Mouse (Mus musculus) midbrain, embryonic 14.5 days (tissue): ENCODE measurements around the gene Rab3a. TPM values are rescaled to one million over a fixed set of nuclear protein-coding genes. Genes with fewer than 3 reads are reported as not detected.

Source experiments
- ATAC-seq: fragments of 200-750 bp; cut with Nextera tagmentation; 2 replicates; pipeline ENCODE4 v1.8.0; 2017; ENCODE audit warnings: moderate number of reproducible peaks, moderate library complexity; ENCODE audit not compliant: low FRiP score, low TSS enrichment
- DNase-seq: peaks from one replicate; pipeline ENCODE4 v3.0.0-alpha.2; 2015
- H3K27ac ChIP-seq: fragments of 300-500 bp; sonication (generic); replicated peaks from 2 replicates; pipeline ENCODE4 v1.5.1; 2014; ENCODE audit warnings: mild to moderate bottlenecking, low read depth, low read length, moderate library complexity
- H3K27me3 ChIP-seq: fragments of 300-500 bp; sonication (generic); 2 replicates; pipeline ENCODE4 v1.6.1; 2014; ENCODE audit warnings: low read length, control low read depth, mixed read lengths; ENCODE audit not compliant: control insufficient read depth, insufficient read depth
- H3K36me3 ChIP-seq: fragments of 300-500 bp; sonication (generic); 2 replicates; pipeline ENCODE4 v1.6.1; 2014; ENCODE audit warnings: low read length, control low read depth; ENCODE audit not compliant: control insufficient read depth, insufficient read depth
- H3K4me1 ChIP-seq: fragments of 300-500 bp; sonication (generic); 2 replicates; pipeline ENCODE4 v1.6.1; 2014; ENCODE audit warnings: mild to moderate bottlenecking, antibody characterized with exemption, low read length, control low read depth; ENCODE audit not compliant: control insufficient read depth, insufficient read depth
- H3K4me2 ChIP-seq: fragments of 300-500 bp; sonication (generic); 2 replicates; pipeline ENCODE4 v1.6.1; 2014; ENCODE audit warnings: mild to moderate bottlenecking, low read length, moderate library complexity
- H3K4me3 ChIP-seq: fragments of 300-500 bp; sonication (generic); replicated peaks from 2 replicates; pipeline ENCODE4 v1.5.1; 2014; ENCODE audit warnings: low read depth, low read length
- H3K9ac ChIP-seq: fragments of 300-500 bp; sonication (generic); replicated peaks from 2 replicates; pipeline ENCODE4 v1.6.1; 2014; ENCODE audit warnings: mild to moderate bottlenecking, low read length, moderate library complexity
- H3K9me3 ChIP-seq: fragments of 300-500 bp; sonication (generic); 2 replicates; pipeline ENCODE4 v1.6.1; 2016; ENCODE audit warnings: low read length, control low read depth, mixed read lengths; ENCODE audit not compliant: control insufficient read depth
- WGBS: fragments of 180-500 bp; shearing (Covaris S2); extraction: QIAGEN DNeasy Blood & Tissue Kit; methylation state at CpG from one replicate; pipeline ENCODE4 v1.1.7; 2014; 5-methylcytosine and 5-hydroxymethylcytosine counted together
- polyA plus RNA-seq: library from polyadenylated mRNA; unstranded; fragments of >200 nt; fragmentation: Nextera tagmentation; extraction: Ambion mirVana; gene quantifications from 2 replicates; pipeline ENCODE4 v1.2.1, GENCODE M21; 2014

Gene Rab3a
- polyA plus RNA-seq, 1 experiment from 2014 or later: 407 TPM

DNA sequence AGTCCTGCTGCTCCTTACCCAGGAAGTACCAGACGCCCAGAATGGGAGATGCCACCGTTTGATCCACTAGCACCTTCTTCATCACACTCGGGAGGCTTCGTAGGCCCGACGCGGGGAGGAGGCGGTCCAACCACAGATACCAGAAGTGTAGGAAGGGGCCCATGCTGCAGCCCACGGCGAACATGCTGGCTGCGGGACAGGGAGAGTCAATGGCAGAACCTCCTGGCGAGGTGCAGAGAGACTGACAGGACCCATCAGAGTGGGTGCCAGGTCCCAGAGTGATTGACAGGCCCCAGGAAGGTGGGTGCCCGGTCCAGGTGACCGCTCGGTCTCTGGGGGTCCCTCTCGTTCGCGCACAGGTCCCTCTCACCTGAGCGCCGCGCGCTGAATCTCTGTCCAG is 5.9 kb downstream of the Rab3a start:
- Histone ChIP-seq H3K4me3 (peak overlapping the region; percentile 60), H3K36me3 (peaks cover 37% of the 10 kb centered on the region), H3K9me3 (no peaks in the 10 kb centered on the region), H3K27ac (peak overlapping the region; percentile 73), H3K4me1 (peaks cover 22% of the 10 kb centered on the region), H3K9ac (peak overlapping the region; percentile 79), H3K27me3 (no peaks in the 10 kb centered on the region), H3K4me2 (peak overlapping the region; percentile 84)
- under 1% methylated on average over 22 of the region's 22 CpGs for WGBS
- ATAC-seq (no peak; the same call in 1 of the 2 replicates), DNase-seq (no peak)

DNA sequence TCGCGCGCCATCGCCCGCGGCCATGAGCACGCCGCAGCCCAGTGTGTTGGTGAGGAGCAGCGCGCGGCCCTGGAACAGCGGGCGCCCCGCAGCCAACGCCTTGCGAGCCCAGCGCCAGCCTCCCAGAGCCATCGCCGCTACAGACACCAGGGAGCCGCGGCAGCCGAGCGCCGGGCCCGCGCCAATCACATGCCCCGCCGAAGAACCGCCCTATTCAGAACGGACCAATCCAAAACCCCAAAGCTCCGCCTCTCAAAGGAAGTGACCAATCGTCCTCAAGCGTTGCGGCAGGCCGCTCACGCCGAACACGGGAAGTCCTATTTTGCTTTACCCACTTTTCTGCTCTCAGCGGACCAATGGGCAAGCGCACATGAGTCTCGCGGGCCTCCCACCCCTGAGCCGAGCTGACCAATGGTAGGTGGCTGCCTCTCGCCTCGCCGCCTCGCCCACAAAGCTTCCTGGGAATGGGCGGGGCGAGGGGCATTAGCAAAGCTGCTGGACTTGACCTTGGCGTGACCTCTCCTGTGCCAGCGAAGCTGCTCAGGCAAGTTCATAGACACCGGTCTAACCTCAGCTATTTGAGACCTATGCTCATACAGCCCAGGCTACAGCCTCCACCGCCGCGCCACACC is 6.4 kb downstream of the Rab3a start, which contains the start of gene Mpv17l2:
Gene Mpv17l2, minus strand, starts transcription at position 172 of the 632 bp plus-strand sequence.
- DNase-seq (peak; percentile 98), ATAC-seq (peak; percentile 95)
- peak within 1 kb of the TSS; percentile 84 for H3K4me2 ChIP-seq
- peak within 1 kb of the TSS; percentile 60 for H3K4me3 ChIP-seq
- H3K9ac ChIP-seq: peak within 1 kb of the TSS; percentile 79
- peaks cover 36% of the 10 kb centered on the region for H3K36me3 ChIP-seq
- H3K27me3 ChIP-seq: no peaks in the 10 kb centered on the region
- H3K4me1 ChIP-seq: peaks cover 18% of the 10 kb centered on the region
- WGBS: under 1% methylated on average over 55 of the region's 55 CpGs
- H3K27ac ChIP-seq: peak within 1 kb of the TSS; percentile 73
- no peaks in the 10 kb centered on the region for H3K9me3 ChIP-seq

DNA sequence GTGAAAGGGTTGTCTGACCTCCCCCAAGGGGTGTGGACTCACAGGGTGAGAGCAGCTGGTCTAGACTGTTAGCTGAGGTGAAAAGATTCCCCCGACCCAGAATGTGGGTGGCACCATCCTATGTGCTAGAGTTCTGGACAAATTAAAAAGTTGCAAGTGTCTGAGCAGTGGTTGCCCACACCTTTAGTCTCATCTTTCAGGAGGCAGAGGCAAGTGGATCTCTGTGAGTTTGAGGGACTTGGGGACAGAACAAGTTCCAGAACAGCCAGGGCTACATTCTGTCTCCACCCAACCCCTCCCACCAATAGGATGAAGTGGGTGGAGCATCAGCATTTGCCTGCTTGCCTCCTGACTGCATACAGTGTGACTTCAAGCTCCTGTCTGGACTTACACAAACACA is 7.6 kb downstream of the Rab3a start:
- Histone ChIP-seq H3K9ac (no peak overlapping the region), H3K27ac (no peak overlapping the region), H3K4me1 (peaks cover 26% of the 10 kb centered on the region), H3K4me3 (no peak overlapping the region), H3K9me3 (no peaks in the 10 kb centered on the region), H3K4me2 (no peak overlapping the region), H3K27me3 (peaks cover 11% of the 10 kb centered on the region; the same call in 1 of the 2 replicates), H3K36me3 (peaks cover 24% of the 10 kb centered on the region)
- DNase-seq (no peak), ATAC-seq (no peak)
- WGBS: 76% methylated on average over 1 of the region's 1 CpGs

DNA sequence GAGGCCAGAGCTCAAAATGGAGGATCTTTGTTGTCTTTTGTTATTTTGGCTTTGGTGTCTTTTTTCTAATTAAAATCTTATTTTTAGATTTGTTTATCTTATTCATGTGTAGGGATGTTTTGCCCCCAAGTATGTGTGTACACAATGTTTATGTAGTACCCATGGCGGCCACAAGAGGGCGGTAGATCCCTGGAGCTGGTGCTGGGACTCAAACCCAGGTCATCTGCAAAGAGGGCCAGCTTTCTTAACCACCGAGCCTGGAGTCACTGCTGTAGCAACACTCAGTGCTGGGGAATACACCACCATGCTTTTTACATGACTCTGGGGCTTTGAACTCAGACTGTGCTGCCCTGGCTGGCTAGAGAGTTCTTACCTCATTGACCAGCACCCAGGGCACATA is 8.9 kb downstream of the Rab3a start:
- DNase-seq: peak; percentile 63
- Histone ChIP-seq H3K36me3 (peaks cover 20% of the 10 kb centered on the region), H3K9ac (no peak overlapping the region), H3K4me2 (no peak overlapping the region), H3K27ac (no peak overlapping the region), H3K4me1 (peaks cover 26% of the 10 kb centered on the region), H3K27me3 (peaks cover 12% of the 10 kb centered on the region; the same call in 1 of the 2 replicates), H3K4me3 (no peak overlapping the region), H3K9me3 (no peaks in the 10 kb centered on the region)
- ATAC-seq: no peak
- 5% methylated on average over 3 of the region's 3 CpGs for WGBS

DNA sequence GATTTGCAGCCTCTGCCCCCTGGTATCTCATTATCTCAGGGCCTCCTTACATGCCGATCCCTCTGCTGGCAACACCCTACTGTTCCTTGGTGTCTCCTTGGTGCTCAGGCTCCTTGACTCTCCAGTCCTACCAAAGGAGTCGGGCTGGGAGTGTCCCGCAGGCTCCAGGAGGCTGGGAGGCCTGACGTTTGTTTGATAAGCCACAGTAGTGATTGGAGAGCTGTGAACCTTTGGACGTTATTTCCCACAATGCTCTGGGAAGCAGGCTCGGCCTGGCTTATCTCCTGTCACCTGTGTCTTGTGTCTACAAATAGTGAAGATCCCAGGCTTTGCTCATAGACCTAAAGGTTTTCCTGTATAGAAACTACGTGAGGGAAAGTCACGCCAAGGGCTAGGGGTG is 9.5 kb downstream of the Rab3a start:
- Histone ChIP-seq H3K9me3 (no peaks in the 10 kb centered on the region), H3K27me3 (peaks cover 12% of the 10 kb centered on the region; the same call in 1 of the 2 replicates), H3K36me3 (peaks cover 20% of the 10 kb centered on the region), H3K4me2 (no peak overlapping the region), H3K4me1 (peaks cover 26% of the 10 kb centered on the region), H3K27ac (no peak overlapping the region), H3K4me3 (no peak overlapping the region), H3K9ac (no peak overlapping the region)
- WGBS: 87% methylated on average over 8 of the region's 8 CpGs
- no peak for DNase-seq
- ATAC-seq: no peak

DNA sequence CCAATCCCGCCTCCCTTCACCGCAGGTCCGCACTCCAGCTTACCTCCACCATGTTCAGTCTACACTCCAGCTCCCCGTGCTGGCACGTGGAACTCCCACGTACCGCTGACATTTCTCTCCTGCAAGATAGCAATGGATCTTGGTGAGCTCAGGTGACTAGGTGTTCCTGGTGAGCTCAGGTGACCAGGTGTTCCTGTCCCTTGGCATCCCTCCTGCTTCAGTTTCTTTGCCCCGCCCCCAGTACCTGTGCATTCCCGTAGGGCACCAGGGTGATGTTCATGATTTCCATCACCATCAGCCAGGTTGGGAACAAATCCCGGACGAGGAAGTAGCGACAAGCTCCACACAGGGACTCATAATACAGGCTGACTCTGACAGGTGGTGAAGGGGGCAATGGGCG is 10.2 kb downstream of the Rab3a start:
- peaks cover 27% of the 10 kb centered on the region for H3K36me3 ChIP-seq
- H3K27me3 ChIP-seq: peaks cover 12% of the 10 kb centered on the region; the same call in 1 of the 2 replicates
- H3K9ac ChIP-seq: no peak overlapping the region
- WGBS: 96% methylated on average over 13 of the region's 13 CpGs
- peaks cover 22% of the 10 kb centered on the region for H3K4me1 ChIP-seq
- DNase-seq (no peak), ATAC-seq (no peak)
- no peak overlapping the region for H3K4me2 ChIP-seq
- no peak overlapping the region for H3K4me3 ChIP-seq
- no peak overlapping the region for H3K27ac ChIP-seq
- H3K9me3 ChIP-seq: no peaks in the 10 kb centered on the region

DNA sequence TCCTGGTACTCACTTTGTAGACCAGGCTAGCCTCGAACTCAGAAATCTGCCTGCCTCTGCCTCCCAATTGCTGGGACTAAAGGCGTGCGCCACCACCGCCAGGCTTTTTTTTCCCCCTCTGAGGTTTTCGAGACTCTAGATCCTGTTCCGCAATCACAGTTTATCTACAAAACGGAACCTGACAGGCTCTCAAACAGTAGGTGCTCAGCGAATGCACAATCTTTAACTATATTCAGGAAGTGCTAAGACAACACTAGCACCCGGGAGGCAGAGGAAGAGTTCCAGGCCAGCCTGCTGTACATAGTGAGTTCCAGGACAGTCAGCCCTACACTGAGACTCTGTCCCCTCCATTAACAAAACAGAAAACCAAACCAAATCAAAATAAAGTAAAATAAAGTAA is 10.8 kb downstream of the Rab3a start:
- no peak for ATAC-seq
- no peaks in the 10 kb centered on the region for H3K9me3 ChIP-seq
- no peak for DNase-seq
- no peak overlapping the region; the same call in 1 of the 2 replicates for H3K9ac ChIP-seq
- H3K4me3 ChIP-seq: no peak overlapping the region
- peaks cover 12% of the 10 kb centered on the region; the same call in 1 of the 2 replicates for H3K27me3 ChIP-seq
- peaks cover 16% of the 10 kb centered on the region; the same call in 1 of the 2 replicates for H3K4me1 ChIP-seq
- H3K36me3 ChIP-seq: peaks cover 33% of the 10 kb centered on the region
- H3K4me2 ChIP-seq: no peak overlapping the region; the same call in 1 of the 2 replicates
- WGBS: 81% methylated on average over 9 of the region's 9 CpGs
- no peak overlapping the region for H3K27ac ChIP-seq

DNA sequence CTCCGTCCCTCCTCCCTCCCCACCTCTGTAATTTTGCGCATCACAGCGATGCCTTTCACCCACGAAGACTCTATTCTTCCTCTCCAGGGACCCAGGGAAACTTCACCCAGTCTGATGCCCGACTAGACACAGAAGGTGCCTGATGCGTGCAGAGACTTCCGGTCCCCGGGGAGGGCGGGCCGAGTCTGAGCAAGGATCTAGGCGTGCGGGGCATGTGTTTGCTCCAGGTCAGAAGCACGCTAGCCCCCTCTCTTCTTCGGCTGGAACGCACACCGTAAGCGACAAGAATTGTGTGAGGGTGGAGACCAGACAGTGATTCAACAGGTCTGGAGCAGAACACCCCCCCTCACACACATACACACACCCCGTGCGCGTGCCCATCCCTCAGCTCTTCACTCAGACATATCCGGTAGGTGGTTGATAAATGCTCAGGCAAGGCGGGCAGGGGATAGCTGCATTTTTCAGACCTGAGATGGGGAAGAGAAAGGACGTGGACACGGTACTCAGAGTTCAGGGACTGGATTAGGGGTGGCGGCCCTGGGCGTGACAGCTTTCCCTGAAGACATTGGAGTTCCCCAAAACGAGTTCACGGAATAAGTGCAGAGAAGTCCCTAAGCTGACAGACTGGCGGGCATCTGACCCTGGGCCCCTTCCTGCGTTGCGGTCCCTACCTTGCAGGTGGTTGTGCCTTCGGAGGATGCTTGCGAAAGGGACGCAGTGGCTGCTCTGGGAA is 11.5 kb downstream of the Rab3a start:
- H3K4me2 ChIP-seq: peak overlapping the region; percentile 45
- H3K4me3 ChIP-seq: peak overlapping the region; percentile 18
- peak overlapping the region; percentile 36 for H3K9ac ChIP-seq
- no peak for DNase-seq
- WGBS: 3% methylated on average over 34 of the region's 34 CpGs
- no peaks in the 10 kb centered on the region for H3K9me3 ChIP-seq
- peaks cover 16% of the 10 kb centered on the region; the same call in 1 of the 2 replicates for H3K4me1 ChIP-seq
- peaks cover 12% of the 10 kb centered on the region; the same call in 1 of the 2 replicates for H3K27me3 ChIP-seq
- H3K36me3 ChIP-seq: peaks cover 40% of the 10 kb centered on the region
- no peak for ATAC-seq
- H3K27ac ChIP-seq: no peak overlapping the region
